ENCODE assay signal across 26 mouse cellular contexts in the genomic region with DNA sequence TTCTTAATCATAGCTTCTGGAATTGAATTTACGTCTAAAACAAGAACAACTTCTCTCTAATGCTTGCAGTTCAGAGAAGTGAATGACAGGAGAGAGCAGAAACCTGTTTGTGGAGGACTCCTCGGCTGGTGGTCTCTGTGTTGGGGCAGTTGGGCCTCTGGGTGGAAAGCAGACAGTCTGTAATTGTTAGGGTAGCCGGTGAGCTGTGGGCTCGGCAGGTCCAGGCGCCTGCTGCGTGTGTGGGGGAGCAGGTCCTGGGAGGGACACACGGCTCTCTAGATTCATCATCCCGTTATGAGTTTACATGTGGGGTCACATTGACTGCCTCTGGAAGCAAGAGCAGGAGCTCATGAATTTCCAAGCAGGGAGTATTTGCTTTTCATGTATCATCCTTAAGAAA. TPM values are rescaled to one million over a fixed set of nuclear protein-coding genes. Genes with fewer than 3 reads are reported as not detected.
DNase-seq lines count a peak whose midpoint lies in the region; ATAC-seq and TF ChIP-seq lines count a peak whose summit lies in the region.
"Had no signal": no experiment of that assay in that cellular context is flagged by ENCODE, and none has a peak within 500 bp of the region (broad histone marks: within the 10 kb centered on the region; RNA-seq: fewer than 3 reads in every experiment).

No protein-coding gene starts in this region.

- H3K4me1 ChIP-seq in heart, embryonic 12.5 days (replicated peaks): peaks cover 56% of the 10 kb centered on the region
- H3K4me1 ChIP-seq in kidney, adult 2 months (ENCODE audit: control insufficient read depth, insufficient read depth, low read length): 0 out of 2 replicates have a peak, but pooled peaks cover 2% of the 10 kb centered on the region
- no peaks in the 10 kb centered on the region for H3K4me1 ChIP-seq in midbrain, embryonic 11.5 days (ENCODE audit: control insufficient read depth, insufficient read depth, low read length)
- no peaks in the 10 kb centered on the region for H3K4me1 ChIP-seq in midbrain, embryonic 14.5 days (ENCODE audit: control insufficient read depth, insufficient read depth, low read length)
- H3K4me1 ChIP-seq: lung, embryonic 15.5 days; stomach, embryonic 15.5 days had no signal

- no peaks in the 10 kb centered on the region for H3K27me3 ChIP-seq in heart, embryonic 12.5 days (replicated peaks)
- H3K27me3 ChIP-seq in kidney, adult 2 months (replicated peaks; ENCODE audit: control insufficient read depth, insufficient read depth, low read length): no peaks in the 10 kb centered on the region
- no peaks in the 10 kb centered on the region for H3K27me3 ChIP-seq in midbrain, embryonic 11.5 days (ENCODE audit: control insufficient read depth, insufficient read depth, low read length)
- H3K27me3 ChIP-seq in midbrain, embryonic 14.5 days (ENCODE audit: control insufficient read depth, insufficient read depth, low read length): no peaks in the 10 kb centered on the region
- H3K27me3 ChIP-seq in myocyte (ENCODE audit: control insufficient read depth, insufficient read depth, insufficient read length): no peaks in the 10 kb centered on the region
- H3K27me3 ChIP-seq: hindbrain, embryonic 13.5 days; lung, embryonic 15.5 days; midbrain, embryonic 13.5 days; stomach, embryonic 15.5 days had no signal

- no peak for ATAC-seq in heart, embryonic 12.5 days (ENCODE audit: insufficient number of reproducible peaks, low FRiP score)
- no peak for ATAC-seq in midbrain, embryonic 11.5 days (ENCODE audit: low FRiP score)
- ATAC-seq in midbrain, embryonic 14.5 days (ENCODE audit: low FRiP score, low TSS enrichment): no peak
- ATAC-seq: activated CD4-positive, CD25-positive, alpha-beta regulatory T cell, adult 4 months; forebrain, embryonic 14.5 days; intestine, embryonic 16.5 days; midbrain, embryonic 13.5 days had no signal

- H3K36me3 ChIP-seq in heart, embryonic 12.5 days: no peaks in the 10 kb centered on the region
- H3K36me3 ChIP-seq in kidney, adult 2 months (ENCODE audit: control insufficient read depth, insufficient read depth, low read length): no peaks in the 10 kb centered on the region; the same call in 1 of the 2 replicates
- no peaks in the 10 kb centered on the region for H3K36me3 ChIP-seq in midbrain, embryonic 11.5 days (ENCODE audit: control insufficient read depth, insufficient read depth, low read length)
- H3K36me3 ChIP-seq in midbrain, embryonic 14.5 days (ENCODE audit: control insufficient read depth, insufficient read depth, low read length): no peaks in the 10 kb centered on the region
- no peaks in the 10 kb centered on the region for H3K36me3 ChIP-seq in myocyte (ENCODE audit: control insufficient read depth, insufficient read depth)
- H3K36me3 ChIP-seq: hindbrain, embryonic 13.5 days; lung, embryonic 15.5 days; midbrain, embryonic 13.5 days; stomach, embryonic 15.5 days had no signal

- peak overlapping the region; percentile 35 for H3K4me2 ChIP-seq in heart, embryonic 12.5 days
- H3K4me2 ChIP-seq in midbrain, embryonic 11.5 days: no peak overlapping the region
- H3K4me2 ChIP-seq in midbrain, embryonic 14.5 days (ENCODE audit: low read length): no peak overlapping the region
- H3K4me2 ChIP-seq in myocyte (ENCODE audit: low read depth): peak overlapping the region; percentile 46
- H3K4me2 ChIP-seq: hindbrain, embryonic 13.5 days; lung, embryonic 15.5 days; midbrain, embryonic 13.5 days; stomach, embryonic 15.5 days had no signal

- H3K9ac ChIP-seq in heart, embryonic 12.5 days: no peak overlapping the region
- H3K9ac ChIP-seq in midbrain, embryonic 11.5 days (ENCODE audit: low read length): no peak overlapping the region
- no peak overlapping the region for H3K9ac ChIP-seq in midbrain, embryonic 14.5 days (replicated peaks; ENCODE audit: low read length)
- H3K9ac ChIP-seq: hindbrain, embryonic 13.5 days; lung, embryonic 15.5 days; midbrain, embryonic 13.5 days; stomach, embryonic 15.5 days had no signal

- no peak overlapping the region for H3ac ChIP-seq in myocyte (ENCODE audit: control insufficient read depth, insufficient read length)

- no peak for DNase-seq in heart, adult 18-20 months
- no peak for DNase-seq in kidney, adult 2 months
- DNase-seq in kidney, adult 9 months: no peak
- peak; percentile 62 for DNase-seq in midbrain, embryonic 11.5 days (ENCODE audit: low spot score, missing footprints)
- DNase-seq in midbrain, embryonic 14.5 days: no peak
- no peak for DNase-seq in left cerebral cortex, adult 8-10 months (ENCODE audit: low spot score in 2 of 2)
- DNase-seq: cerebellum, adult 2 months; cerebellum, postnatal 36 days; gastrocnemius, postnatal 14 days; liver; right cerebral cortex, postnatal 25 days had no signal

- H3K4me3 ChIP-seq in heart, embryonic 12.5 days: no peak overlapping the region
- no peak overlapping the region for H3K4me3 ChIP-seq in kidney, adult 2 months (ENCODE audit: insufficient read depth, low read depth, low read length)
- H3K4me3 ChIP-seq in midbrain, embryonic 11.5 days (ENCODE audit: low read depth, low read length): no peak overlapping the region
- H3K4me3 ChIP-seq in midbrain, embryonic 14.5 days (replicated peaks; ENCODE audit: low read depth, low read length): no peak overlapping the region
- no peak overlapping the region for H3K4me3 ChIP-seq in myocyte
- H3K4me3 ChIP-seq: hindbrain, embryonic 13.5 days; lung, embryonic 15.5 days; midbrain, embryonic 13.5 days; stomach, embryonic 15.5 days had no signal

- H3K9me3 ChIP-seq in heart, embryonic 12.5 days (replicated peaks): no peaks in the 10 kb centered on the region
- no peaks in the 10 kb centered on the region for H3K9me3 ChIP-seq in midbrain, embryonic 11.5 days (ENCODE audit: control insufficient read depth, low read length)
- H3K9me3 ChIP-seq in midbrain, embryonic 14.5 days (ENCODE audit: control insufficient read depth, low read length): no peaks in the 10 kb centered on the region
- H3K9me3 ChIP-seq: hindbrain, embryonic 13.5 days; lung, embryonic 15.5 days; midbrain, embryonic 13.5 days; stomach, embryonic 15.5 days had no signal

- H3K79me2 ChIP-seq in myocyte (ENCODE audit: control insufficient read depth, insufficient read depth): no peaks in the 10 kb centered on the region

- no peak for TF ChIP-seq CTCF in kidney, adult 2 months (conservative IDR thresholded peaks at IDR 0.05; ENCODE audit: insufficient read depth, insufficient read length, low read depth, low read length)

- peak overlapping the region; percentile 92 for H3K27ac ChIP-seq in heart, embryonic 12.5 days (ENCODE audit: poor library complexity, severe bottlenecking)
- H3K27ac ChIP-seq in kidney, adult 2 months (ENCODE audit: insufficient read depth, low read depth, low read length): peak overlapping the region; percentile 29; the same call in 1 of the 2 replicates
- no peak overlapping the region for H3K27ac ChIP-seq in midbrain, embryonic 11.5 days (ENCODE audit: low read depth, low read length)
- H3K27ac ChIP-seq in midbrain, embryonic 14.5 days (replicated peaks; ENCODE audit: low read depth, low read length): no peak overlapping the region
- H3K27ac ChIP-seq: hindbrain, embryonic 13.5 days; lung, embryonic 15.5 days; midbrain, embryonic 13.5 days; stomach, embryonic 15.5 days had no signal

- no peak for TF ChIP-seq POLR2A in kidney, adult 2 months (IDR thresholded peaks at IDR 0.05; ENCODE audit: low read depth, low read length)
- no peak for TF ChIP-seq POLR2A in myocyte (IDR thresholded peaks at IDR 0.05; ENCODE audit: insufficient read length, low read depth)

- WGBS in heart, embryonic 12.5 days: 17% methylated on average over 8 of the region's 8 CpGs
- WGBS in kidney, adult 2 months: 51% methylated on average over 8 of the region's 8 CpGs
- 79% methylated on average over 8 of the region's 8 CpGs for WGBS in midbrain, embryonic 11.5 days
- WGBS in midbrain, embryonic 14.5 days: 67% methylated on average over 8 of the region's 8 CpGs

TF ChIP-seq in myocyte, 11 proteins besides CTCF, POLR2A, EP300 and RAD21:
- no peak for TF ChIP-seq USF1 (IDR thresholded peaks at IDR 0.05; ENCODE audit: low read depth)
- no peak for TF ChIP-seq POLR2AphosphoS2 (IDR thresholded peaks at IDR 0.05; ENCODE audit: insufficient read length, low read depth)
- no peak for TF ChIP-seq E2F4 (IDR thresholded peaks at IDR 0.05; ENCODE audit: insufficient read depth)
- no peak for TF ChIP-seq SRF (IDR thresholded peaks at IDR 0.05; ENCODE audit: control insufficient read depth, insufficient read length, low read depth)
- no peak for TF ChIP-seq TCF3 (IDR thresholded peaks at IDR 0.05; ENCODE audit: insufficient read length, low read depth)
- no peak for TF ChIP-seq MYOD1 (IDR thresholded peaks at IDR 0.05; ENCODE audit: control insufficient read depth in 1 of 3, insufficient read length in 2 of 3, low read depth in 2 of 3)
- TF ChIP-seq REST (IDR thresholded peaks at IDR 0.05; ENCODE audit: insufficient read depth, insufficient read length): no peak
- TF ChIP-seq MAX (IDR thresholded peaks at IDR 0.05; ENCODE audit: low read depth): no peak
- no peak for TF ChIP-seq CEBPB (IDR thresholded peaks at IDR 0.05; ENCODE audit: insufficient read depth, poor library complexity, severe bottlenecking)
- TF ChIP-seq MYOG (IDR thresholded peaks at IDR 0.05; ENCODE audit: control insufficient read depth in 1 of 3, insufficient read depth in 1 of 3, insufficient read length in 2 of 3, low read depth in 2 of 3): no peak

RNA-seq across cellular contexts. Expression of gene Aldh8a1, which starts 22.5 kb away (rescaled TPM):
- 0.38 TPM in 1 of 2 replicates, not detected in the other for polyA plus RNA-seq in heart, embryonic 12.5 days (2016; fragmentation: Nextera tagmentation; extraction: Ambion mirVana)
- not detected for total RNA-seq in heart, adult 18-20 months (2021)
- 238 and 267 TPM in 2 replicates for polyA plus RNA-seq in kidney, adult 2 months (2012; rRNA removed)
- 0.07 TPM in 1 of 2 replicates, not detected in the other for polyA plus RNA-seq in midbrain, embryonic 11.5 days (2014; fragmentation: Nextera tagmentation; extraction: Ambion mirVana)
- 0.08 TPM in 1 of 2 replicates, not detected in the other for polyA plus RNA-seq in midbrain, embryonic 14.5 days (2014; fragmentation: Nextera tagmentation; extraction: Ambion mirVana)
- not detected for polyA plus RNA-seq in myocyte (2012; fragmentation: generic; extraction: Trizol)
- under 1 TPM in 3 of 4 experiments, not detected in 1; 0.14 to 0.30 (median 0.23) TPM for total RNA-seq in left cerebral cortex, adult 8-10 months (2022)
- total RNA-seq: gastrocnemius, postnatal 14 days; granulocyte monocyte progenitor cell, adult 5-6 weeks had no signal
- polyA plus RNA-seq: adrenal gland, adult 2 months; embryonic facial prominence, embryonic 11.5 days; forebrain, embryonic 14.5 days; hindbrain, embryonic 13.5 days; large intestine, adult 2 months; limb, embryonic 11.5 days; neural tube, embryonic 11.5 days had no signal

Comparison
In these comparisons a context has a peak if more than half of its experiments do, and no peak if none do; other contexts are left out.
1. H3K27ac ChIP-seq: peak in heart, embryonic 12.5 days (single experiment) and kidney, adult 2 months (single experiment); none in midbrain, embryonic 11.5 days (single experiment) and midbrain, embryonic 14.5 days (single experiment).
2. H3K4me2 ChIP-seq: peak in heart, embryonic 12.5 days (single experiment) and myocyte (single experiment); none in midbrain, embryonic 11.5 days (single experiment) and midbrain, embryonic 14.5 days (single experiment).
3. RNA of gene Aldh8a1, which starts 22.5 kb away (polyA plus RNA-seq): 238 to 267 TPM in kidney, adult 2 months; 0.38 TPM in heart, embryonic 12.5 days, 0.08 TPM in midbrain, embryonic 14.5 days, not detected in myocyte (single experiment) and 0.07 TPM in midbrain, embryonic 11.5 days; every median in the first group is over 100 times any median in the second.